Mouse (Mus musculus): ENCODE results near the gene Ptpn14. TPM values are rescaled to one million over a fixed set of nuclear protein-coding genes. Genes with fewer than 3 reads are reported as not detected.
A peak's percentile ranks its signal among the peaks of the same experiment; 100 is the strongest.

Ptpn14 gene
- total RNA-seq, 2 experiments from 2014 or later = 9.7 to 13.0 TPM

DNA sequence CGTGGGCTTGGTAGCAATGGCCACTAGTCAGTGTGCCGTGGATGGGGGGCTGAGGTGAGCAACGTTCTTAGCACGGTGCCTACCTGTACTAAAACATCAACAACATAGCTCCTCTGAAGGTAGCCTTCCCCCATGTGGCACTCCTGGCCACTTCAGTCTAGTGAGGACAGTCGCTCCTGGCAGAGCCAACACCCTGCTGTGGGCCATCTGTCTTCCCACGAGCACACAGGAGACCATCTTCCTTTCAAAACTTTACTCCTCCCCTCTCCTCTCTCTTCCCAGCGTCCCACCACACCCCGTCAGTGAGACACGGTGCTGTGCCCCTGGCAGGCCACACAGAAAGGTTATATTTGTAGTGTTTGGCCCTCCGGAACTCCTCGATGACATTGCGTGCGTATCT is 156.9 kb downstream of the Ptpn14 start:
- intact Hi-C loops (cut with DNase I) = no loop called here

DNA sequence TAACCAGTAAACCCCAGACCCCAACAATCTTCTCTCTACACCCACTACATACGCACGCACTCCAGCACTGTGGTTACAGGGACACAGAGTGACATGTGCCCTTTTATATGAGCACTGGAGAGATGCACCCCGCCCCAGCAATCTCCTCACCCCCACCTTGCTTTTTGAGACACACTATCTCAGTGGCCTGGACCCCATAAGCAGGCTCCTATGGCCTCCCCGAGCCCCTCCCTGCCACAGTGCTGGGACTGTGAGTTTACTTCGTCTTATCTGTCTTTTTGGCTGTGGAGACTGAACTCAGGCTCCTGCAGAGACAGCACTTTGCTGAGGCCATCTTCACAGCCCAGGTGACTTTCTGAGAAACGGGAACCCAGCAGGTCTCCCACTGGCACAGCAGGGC is 157.9 kb downstream of the Ptpn14 start:
- intact Hi-C loops (cut with DNase I) = loop anchor here (2.0 kb wide), 1 partner anchor 41 kb away; no protein-coding TSS in a partner anchor
- DNase-seq = no peak

More for the DNA sequence above, 156.9 kb downstream of the Ptpn14 start:
- no peak for DNase-seq

DNA sequence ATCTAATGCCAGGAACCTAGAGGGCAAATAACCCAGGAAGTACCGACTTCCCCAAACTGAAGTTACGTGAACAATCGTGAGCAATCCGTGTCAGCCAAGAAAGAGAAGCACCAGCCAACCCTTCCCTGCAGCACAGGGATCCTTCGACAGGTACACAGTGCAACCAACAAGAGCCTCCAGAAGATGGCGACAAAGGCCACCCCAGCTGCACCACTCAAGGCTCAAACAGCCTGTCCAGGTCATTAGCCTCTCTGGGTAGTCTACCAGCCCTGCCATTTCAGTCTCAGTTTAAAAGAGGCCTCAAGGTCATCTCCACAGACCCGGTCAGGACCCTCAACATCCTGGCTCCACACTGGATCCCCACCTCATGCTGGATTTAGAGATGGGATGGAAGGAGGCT is 159.4 kb downstream of the Ptpn14 start:
- DNase-seq = peak; percentile 51 to 53
- intact Hi-C loops (cut with DNase I) = loop anchor here (1.0 to 2.0 kb wide), 2 partner anchors 39 to 85 kb away; no protein-coding TSS in a partner anchor

DNA sequence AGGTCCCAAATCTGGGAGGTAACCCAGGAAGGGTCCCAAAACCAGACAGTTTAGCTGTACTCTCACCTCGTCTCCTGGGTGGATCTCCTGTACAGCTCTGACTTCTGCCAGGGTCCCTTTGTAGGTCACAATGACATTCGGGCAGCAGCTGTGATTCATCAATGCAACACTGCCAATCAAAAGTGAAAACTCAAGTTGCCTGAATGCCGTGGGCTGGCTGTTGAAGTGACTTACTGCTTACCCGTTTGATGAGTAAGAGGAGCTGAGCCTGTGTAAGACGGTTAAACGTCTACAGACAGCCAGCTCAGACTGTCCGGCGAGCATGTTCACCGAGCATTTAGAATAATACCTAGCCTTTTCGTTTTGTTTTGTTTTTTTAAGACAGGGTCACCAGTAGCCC is 160.7 kb downstream of the Ptpn14 start:
- DNase-seq = no peak
- intact Hi-C loops (cut with DNase I) = no loop called here

DNA sequence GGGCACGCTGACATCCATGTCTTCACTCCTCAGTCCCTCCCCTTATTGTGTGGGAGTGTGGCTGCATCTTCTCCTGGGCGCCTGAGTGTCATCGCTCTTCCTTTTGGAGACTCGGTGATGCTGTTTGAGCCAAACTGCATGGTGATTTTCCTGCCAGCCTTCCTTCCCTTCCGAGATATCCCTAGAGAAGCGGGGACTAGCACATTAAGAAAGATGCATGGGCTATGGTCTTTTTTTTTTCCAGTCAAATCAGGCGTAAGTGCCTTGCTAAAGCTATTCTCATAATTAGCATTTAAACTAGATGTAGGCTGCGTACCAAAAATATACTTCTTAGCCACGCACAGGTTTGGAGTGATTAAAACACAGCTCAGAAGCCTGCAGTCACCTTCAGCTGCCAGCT is 166.1 kb downstream of the Ptpn14 start:
- intact Hi-C loops (cut with DNase I) = loop anchor here (2.0 kb wide), 1 partner anchor 31 kb away; no protein-coding TSS in a partner anchor
- DNase-seq = no peak

DNA sequence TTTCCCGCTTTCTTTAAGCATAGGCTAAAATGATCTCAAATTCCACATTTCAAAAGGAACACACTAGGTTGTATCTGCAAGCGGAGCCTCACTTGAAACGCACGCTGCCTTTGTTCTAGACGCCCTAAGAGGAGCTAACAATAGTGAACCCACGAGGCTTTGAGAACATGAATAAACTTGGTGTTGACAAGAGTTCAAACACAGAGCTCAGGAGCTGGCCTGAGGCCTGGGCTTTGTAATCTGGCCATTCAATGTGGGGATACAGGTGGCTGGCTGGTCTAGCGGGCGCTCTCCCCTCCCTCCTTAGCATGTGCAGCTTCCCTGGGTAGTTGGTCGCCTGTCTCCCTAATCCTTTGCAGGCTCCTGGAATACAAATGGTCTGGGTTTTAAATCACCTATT is 169.8 kb downstream of the Ptpn14 start:
- no peak for DNase-seq
- intact Hi-C loops (cut with DNase I) = no loop called here

DNA sequence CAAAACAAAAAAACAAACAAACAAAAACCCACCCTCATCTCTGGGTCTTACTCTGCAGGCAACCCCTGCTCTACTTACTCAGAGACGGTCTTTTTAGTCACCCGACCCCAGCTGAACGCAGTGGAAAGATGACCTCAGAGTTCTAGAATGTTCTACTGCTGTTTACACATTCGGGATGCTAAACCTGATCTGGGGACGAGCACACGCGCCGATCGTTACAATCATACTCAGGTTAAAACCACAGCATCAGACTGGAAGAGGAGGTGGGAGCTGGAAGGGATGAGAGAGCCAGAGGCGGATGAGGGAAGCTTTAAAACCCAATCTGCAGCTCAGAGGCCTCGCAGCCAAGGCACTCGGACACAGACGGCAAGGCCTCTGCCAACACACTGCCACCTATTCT is 170.6 kb downstream of the Ptpn14 start:
- intact Hi-C loops (cut with DNase I) = no loop called here
- no peak for DNase-seq

DNA sequence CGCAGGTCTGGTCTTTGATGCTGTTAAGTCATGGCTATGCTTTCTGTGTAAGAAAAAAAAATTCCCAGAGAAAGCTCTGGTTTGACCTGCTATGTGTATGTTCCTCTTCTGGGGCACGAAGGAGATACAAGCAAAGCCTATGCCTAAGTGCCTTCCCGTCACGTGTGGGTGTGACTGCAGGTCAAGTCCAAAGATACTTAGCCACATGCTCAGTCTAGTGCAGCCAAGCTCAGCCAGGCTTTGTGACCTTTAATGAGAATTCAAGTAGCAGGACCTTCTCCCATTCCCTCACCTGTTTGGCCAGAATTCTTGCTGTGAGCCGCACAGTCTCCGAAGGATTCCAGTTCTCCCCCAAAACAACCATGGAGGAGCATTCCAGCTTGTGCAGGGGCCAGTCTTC is 171.5 kb downstream of the Ptpn14 start:
- intact Hi-C loops (cut with DNase I) = no loop called here
- no peak for DNase-seq

DNA sequence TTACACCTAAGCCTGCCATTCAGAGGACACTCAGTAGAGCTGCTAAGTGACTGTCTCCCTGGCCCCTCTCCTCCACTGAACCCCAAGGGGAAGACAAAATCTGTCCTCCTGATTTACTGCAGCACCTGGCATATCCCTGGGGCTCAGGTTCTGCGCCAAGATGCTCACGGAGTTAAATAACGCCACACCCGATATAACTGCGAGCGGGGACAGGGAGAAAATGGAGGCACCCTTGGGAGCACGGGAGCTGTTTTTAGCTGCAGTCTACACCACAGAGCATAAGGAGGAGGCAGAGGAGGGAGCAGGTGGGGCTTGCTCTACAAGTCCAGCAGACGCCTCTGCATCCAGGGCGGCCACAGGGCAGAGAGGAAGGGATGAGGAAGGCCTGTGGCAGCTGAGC is 174.3 kb downstream of the Ptpn14 start:
- intact Hi-C loops (cut with DNase I) = loop anchor here (1.0 kb wide), 1 partner anchor 20 kb away; the partner anchor contains the start of gene Smyd2
- peak in 1 of 2 experiments; percentile 36 for DNase-seq

DNA sequence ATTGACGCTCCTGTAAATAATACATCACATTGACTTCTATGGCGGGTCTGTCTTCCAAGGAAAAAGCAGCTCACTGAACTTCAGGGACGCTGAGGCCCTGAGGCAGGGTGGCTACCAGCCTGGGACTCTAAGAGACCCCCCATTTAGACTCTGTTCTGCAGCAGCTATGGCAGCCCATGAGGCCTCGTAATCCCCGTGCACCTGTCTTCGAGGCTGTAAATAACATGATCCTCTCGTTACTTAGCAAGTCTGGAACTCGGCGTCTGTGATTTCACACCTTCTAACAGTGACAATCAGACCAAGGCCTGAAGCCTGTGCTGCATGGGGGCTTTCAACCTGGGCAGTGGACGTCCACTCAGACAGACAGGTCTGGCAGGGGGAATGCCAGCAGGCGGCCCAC is 175.1 kb downstream of the Ptpn14 start:
- intact Hi-C loops (cut with DNase I) = no loop called here
- no peak for DNase-seq

DNA sequence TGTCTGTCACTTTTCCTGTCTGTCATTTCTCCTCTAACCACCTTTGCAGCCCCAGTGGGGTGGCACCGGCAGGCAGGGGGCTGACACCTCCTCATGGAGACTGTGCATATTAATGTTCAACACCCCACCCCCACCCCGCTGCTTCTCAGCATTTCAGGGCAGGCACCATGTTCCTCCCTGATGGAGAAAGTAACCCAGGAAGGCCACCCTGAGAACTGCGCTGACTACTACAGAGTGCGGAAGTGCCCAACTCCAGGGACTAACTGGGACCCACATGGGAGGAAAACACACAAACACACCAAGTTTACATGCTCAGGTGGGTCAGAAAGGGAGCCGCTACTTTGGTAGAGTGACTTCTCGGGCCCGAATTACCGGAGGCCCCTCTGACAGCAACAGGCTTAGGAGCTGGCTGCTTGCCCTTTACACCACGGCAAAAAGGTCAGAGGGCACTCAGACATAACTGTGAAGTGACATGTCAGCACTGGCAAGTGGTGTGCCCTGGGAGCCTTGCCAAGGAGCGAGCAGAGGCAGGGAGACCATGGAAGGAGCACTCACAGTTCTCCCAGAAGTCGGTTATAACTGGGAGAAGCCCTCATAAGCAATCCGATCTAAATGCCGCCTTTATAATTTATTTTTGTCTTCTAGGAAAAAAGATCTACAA is 182.7 kb downstream of the Ptpn14 start:
- intact Hi-C loops (cut with DNase I) = no loop called here
- peak; percentile 68 to 74 for DNase-seq

DNA sequence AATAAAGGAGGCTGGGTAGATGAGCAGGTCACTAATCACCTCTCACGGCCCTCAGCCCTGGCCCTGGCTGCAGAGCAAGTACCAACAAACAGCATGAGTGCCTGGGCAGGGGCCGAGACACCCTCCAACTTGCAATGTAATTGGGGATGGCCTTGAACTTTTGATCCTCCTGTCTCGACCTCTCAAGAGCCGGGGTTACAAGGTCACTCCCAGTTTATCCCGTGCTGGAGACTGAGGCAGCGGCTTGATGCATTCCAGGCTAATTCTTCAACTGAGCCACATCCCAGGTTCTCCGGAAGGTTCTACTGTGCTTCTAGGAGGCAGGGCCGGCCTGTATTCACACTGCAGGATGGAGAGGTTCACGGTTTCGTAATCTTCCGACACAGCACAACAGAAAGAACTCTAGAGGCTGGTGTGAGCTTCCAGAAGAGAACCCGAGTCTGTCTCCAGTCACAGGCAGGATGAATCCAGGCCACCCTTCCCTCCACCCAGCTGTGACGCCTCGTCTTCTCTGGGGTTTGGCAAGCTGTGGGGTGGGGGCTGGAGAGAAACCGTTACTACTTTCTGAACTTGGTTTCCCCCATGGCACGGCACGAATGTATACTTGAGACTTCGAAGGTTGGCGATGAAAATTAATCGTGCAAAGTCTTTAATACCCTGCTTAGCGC is 185.2 kb downstream of the Ptpn14 start:
- no peak for DNase-seq
- intact Hi-C loops (cut with DNase I) = no loop called here

DNA sequence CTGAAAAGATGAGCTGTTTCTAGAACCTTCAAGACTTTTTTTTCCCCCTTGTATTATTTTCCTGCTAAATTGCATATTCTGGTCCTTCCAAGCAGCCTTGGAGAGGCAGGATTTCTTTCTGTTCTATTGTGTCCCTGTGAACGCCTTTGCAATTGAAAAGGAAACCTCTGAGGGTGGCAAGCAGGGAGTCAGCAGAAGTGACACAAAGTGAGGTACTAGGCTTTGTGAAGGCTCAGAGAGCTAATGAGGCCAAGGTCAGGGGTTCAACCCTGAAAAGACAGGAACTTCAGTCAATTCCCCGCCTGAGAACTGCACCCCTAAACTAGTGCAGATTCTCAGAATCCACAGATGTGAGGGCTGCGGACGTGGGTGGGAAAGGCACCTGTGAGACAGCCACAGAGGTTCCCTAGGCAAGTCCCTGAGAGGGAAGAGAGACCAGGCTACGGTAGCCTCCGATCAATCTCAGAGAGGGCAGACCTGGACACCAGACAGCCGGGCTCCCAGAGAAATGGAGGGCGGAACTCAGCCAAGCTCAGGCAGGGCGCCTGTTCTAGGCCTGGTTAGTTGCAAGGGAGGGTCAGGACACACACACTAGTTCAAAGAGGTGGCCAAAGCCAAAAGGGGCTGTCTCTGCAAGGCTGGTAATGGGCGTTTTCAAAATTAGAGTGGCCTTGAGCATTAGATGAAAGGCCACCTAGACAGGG is 188.5 kb downstream of the Ptpn14 start:
- intact Hi-C loops (cut with DNase I) = no loop called here
- no peak for DNase-seq

DNA sequence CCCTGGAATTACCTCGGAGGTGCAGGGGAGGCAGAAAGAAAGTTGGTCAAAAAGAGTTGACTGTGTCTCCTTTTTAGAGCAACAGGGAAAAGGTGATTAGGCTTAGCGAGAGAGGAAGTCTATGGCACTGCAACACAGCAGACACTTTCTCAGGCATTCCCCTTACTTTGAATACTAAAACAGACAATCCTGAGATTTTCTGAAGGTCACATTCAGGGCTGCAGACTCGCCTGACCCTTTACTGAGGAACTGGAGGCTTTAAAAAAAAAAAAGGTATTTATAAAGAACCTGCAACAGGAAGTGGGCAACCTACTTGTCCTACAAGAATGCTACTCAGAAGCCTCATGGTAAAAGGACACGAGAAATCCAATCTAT is 189.0 kb downstream of the Ptpn14 start:
- no peak for DNase-seq
- intact Hi-C loops (cut with DNase I) = no loop called here

DNA sequence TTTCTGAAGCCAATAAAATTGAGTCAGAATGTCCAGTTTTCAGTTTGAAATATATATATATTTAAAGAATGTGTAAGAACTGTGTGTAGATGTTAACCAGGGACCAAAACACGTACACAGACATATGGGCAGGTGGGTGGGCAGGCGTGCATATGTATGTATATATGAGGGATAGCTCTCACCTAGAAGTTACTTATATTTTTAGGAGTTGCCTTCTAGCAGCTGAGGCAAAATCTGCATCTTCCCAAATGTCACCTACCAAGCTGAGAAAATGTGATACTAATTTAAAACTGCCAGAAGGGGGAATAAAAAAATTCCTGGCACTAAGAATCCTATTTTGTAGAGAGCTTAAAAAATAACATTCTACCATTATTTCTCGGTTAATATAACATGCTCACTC is 191.7 kb downstream of the Ptpn14 start:
- no peak for DNase-seq
- intact Hi-C loops (cut with DNase I) = no loop called here

DNA sequence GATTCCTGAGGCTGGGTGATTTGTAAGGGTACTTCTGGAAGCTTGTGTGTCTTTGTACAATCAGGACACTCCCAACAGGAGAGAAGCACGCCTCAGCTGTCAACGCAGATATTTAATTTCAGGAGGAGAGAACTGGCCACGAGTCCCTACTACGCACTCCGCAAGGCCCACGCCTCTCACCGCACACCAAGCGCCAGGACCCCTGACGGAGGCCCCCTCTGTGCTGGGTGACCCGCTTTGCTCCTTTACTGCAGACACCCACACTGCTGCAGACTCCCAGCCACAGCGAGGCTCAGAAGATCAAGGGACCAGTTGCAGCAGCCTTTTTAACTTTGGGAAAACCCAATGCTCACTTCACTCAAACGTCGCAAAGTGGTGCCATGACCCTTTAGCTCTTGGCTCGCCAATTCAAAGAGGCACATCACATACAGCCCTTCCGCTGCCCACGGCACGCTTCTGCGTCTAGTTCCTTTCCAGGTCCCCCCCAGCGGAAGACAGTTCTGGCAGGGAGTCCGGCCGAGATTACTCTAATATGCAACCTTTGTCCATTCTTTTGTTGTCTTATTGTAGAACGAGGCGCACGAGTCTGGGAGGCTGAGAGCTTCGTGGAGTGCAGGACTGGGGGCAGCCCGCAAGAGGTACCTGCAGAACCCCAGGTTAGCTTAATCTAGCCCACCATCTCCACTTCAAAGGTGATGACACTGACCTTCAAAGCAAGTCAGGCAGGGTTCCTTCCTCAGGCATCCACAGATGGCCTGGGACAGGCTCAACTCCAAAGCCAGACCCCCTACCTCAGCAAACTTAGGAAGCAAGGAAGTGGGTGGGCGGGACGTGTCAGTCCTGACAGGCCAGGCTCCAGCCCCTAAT is 192.9 kb downstream of the Ptpn14 start:
- intact Hi-C loops (cut with DNase I) = no loop called here
- DNase-seq = peak in 1 of 2 experiments; percentile 20

DNA sequence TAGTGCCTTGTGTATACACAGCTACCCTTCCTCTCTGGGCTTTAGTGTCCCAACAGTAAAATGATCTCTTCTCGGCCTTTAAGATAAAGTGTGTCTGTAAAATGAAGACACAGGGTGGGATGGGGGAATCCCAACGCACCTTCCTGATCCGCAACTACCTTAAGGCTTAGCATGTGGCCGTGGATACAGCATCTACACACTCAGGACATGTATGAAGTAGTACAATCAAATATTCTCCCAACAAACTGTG is 193.4 kb downstream of the Ptpn14 start:
- intact Hi-C loops (cut with DNase I) = no loop called here
- no peak for DNase-seq

DNA sequence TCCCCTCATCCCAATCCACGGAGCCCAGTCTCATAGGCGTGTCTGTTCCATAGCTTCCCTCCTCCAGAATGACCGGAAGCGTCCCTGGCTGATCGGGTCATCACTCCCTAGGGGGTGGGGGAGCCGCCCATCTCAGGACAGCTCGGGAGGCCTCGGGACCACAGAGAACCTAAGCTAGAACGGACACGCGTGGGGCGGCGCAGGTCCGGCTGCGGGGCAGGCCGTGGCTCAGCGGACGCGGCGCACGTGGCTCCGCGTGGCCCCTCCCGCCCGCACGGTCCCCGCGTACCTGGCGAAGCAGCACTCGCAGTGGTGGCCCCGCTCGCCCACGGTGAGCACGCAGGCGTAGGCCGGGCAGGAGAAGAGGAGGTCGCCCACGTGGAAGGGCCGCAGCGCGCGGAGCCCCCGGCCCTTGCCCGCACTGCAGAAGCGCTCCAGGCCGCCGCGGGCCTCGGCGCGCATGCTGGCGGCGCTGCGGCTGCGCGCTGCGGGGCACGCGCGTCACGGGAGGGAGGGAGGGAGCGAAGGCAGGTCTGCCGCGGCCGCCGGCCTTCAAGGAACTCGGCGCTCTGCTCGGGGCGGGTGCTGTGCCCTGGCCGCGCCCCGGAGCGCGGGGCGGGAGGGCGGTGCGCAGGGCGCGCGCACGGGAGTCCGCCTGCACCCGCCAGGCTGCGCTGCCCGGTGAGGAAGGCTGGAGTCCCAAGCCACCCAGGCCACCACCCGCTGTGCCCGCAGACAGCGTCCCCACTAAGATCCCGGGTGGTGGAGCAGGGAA is 193.9 kb downstream of the Ptpn14 start, which contains the start of gene Smyd2:
TSS of gene Smyd2 (minus strand) at position 546 of the 775 bp plus-strand sequence.
- intact Hi-C loops (cut with DNase I) = loop anchor here (1.0 kb wide), 1 partner anchor 20 kb away; no protein-coding TSS in a partner anchor
- peak; percentile 55 to 58 for DNase-seq

DNA sequence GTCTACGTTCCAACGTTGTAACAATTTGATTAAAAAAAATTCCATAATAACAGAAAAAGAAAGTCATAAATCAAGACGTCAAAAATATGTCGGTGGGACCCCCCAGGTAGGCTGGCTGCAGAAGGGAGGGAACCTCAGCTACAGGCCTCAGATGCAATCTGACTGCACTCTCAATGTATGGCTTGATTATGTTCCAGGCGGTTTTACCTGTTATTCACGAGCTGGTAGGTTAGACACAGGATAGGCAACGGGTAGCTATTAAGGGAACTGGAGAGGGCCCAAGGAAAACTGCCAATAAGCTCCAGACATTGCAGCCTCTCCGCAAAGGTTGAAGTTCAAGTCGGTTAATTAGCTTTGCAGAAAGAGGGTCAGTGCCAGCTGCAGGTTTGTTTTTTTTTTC is 194.7 kb downstream of the Ptpn14 start:
- no peak for DNase-seq
- intact Hi-C loops (cut with DNase I) = loop anchor here (1.0 kb wide), 1 partner anchor 20 kb away; no protein-coding TSS in a partner anchor

DNA sequence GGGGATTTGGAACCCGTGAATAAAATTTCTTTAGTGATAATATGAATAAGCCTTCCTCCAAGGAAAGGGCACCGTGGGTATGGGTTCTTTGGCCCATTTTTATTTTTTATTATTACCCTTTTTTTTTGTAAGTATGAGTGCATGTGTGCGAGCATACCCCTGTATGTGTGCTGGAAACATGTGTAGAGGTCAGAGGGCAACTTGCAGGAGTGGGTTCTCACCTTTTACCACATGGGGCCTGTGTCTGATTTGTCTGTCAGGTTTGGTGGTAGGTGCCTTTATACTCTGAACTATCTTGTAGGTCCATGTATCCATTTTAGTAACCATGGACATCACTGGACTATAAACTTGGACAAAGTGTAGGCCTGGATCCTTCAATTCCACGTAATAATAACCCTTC is 195.1 kb downstream of the Ptpn14 start:
- intact Hi-C loops (cut with DNase I) = no loop called here
- DNase-seq = no peak

Data from gastrocnemius, postnatal 36 days (tissue).